Mouse (Mus musculus): ENCODE measurements around the gene Rpgrip1l. TPM values are rescaled to one million over a fixed set of nuclear protein-coding genes. Genes with fewer than 3 reads are reported as not detected.

Gene Rpgrip1l
- total and polyA plus RNA-seq, 3 experiments: 2.1 to 5.0 (median 3.8) TPM

GRCm38 (mm10) chr8:91318938-91319729, 6.1 kb upstream of the Rpgrip1l start:
- H3K36me3 ChIP-seq (replicated peaks in 1 of 2; ENCODE audit: control insufficient read depth in 1 of 2, insufficient read depth in 1 of 2, low read length in 1 of 2): peaks cover 0 to 64% of the 10 kb centered on the region in 2 experiments
- peaks cover 0 to 26% of the 10 kb centered on the region in 2 experiments; a peak in 2 of 4 replicates for H3K4me1 ChIP-seq (ENCODE audit: control insufficient read depth in 1 of 2, insufficient read depth in 2 of 2)
- H3K4me3 ChIP-seq (replicated peaks in 1 of 3; ENCODE audit: low read depth in 2 of 3, low read length in 2 of 3, poor library complexity in 1 of 3): no peak overlapping the region
- H3K9ac ChIP-seq (ENCODE audit: insufficient read depth, low read depth): no peak overlapping the region
- H3K27ac ChIP-seq (ENCODE audit: insufficient read depth, low read depth): no peak overlapping the region
- H3K4me2 ChIP-seq (ENCODE audit: insufficient read depth, low read depth, poor library complexity, severe bottlenecking): no peak overlapping the region
- in situ Hi-C loops (cut with MboI; ENCODE audit: low pct_ligation_motif_present, low pct_unique_long_range_greater_than_20kb, low sequenced_read_pairs) (no loop called here), dilution Hi-C loops (cut with MboI; ENCODE audit: extremely low pct_ligation_motif_present, extremely low pct_unique_long_range_greater_than_20kb, low sequenced_read_pairs) (no loop called here)
- H3K27me3 ChIP-seq (replicated peaks): no peaks in the 10 kb centered on the region
- DNase-seq (ENCODE audit: extremely low read depth): no peak
- no peak for TF ChIP-seq TBP (conservative IDR thresholded peaks at IDR 0.05; ENCODE audit: low read depth, low read length)
- TF ChIP-seq CTCF (conservative IDR thresholded peaks at IDR 0.05 in 1 of 2, IDR thresholded peaks at IDR 0.05 in 1 of 2; ENCODE audit: low read depth in 2 of 2, low read length in 2 of 2): no peak
- no peak for TF ChIP-seq MXI1 (IDR thresholded peaks at IDR 0.05; ENCODE audit: low read depth, low read length)
- no peak for TF ChIP-seq ETS1 (conservative IDR thresholded peaks at IDR 0.05; ENCODE audit: low read depth, low read length)
- TF ChIP-seq RAD21 (IDR thresholded peaks at IDR 0.05; ENCODE audit: low read depth, low read length): no peak
- TF ChIP-seq ZNF384 (IDR thresholded peaks at IDR 0.05; ENCODE audit: low read depth, low read length): no peak
- no peak for TF ChIP-seq IRF4 (IDR thresholded peaks at IDR 0.05; ENCODE audit: low read depth, low read length)
- no peak for TF ChIP-seq UBTF (IDR thresholded peaks at IDR 0.05; ENCODE audit: low read depth, low read length)
- TF ChIP-seq USF2 (conservative IDR thresholded peaks at IDR 0.05; ENCODE audit: low read depth, low read length): no peak
- TF ChIP-seq POLR2AphosphoS2 (IDR thresholded peaks at IDR 0.05; ENCODE audit: low read depth, low read length): no peak
- no peak for TF ChIP-seq ZC3H11A (IDR thresholded peaks at IDR 0.05; ENCODE audit: low read depth, low read length)
- no peak for TF ChIP-seq RCOR1 (conservative IDR thresholded peaks at IDR 0.05; ENCODE audit: low read depth, low read length)
- TF ChIP-seq MYC (IDR thresholded peaks at IDR 0.05; ENCODE audit: low read depth, low read length): no peak
- no peak for TF ChIP-seq MAFK (IDR thresholded peaks at IDR 0.05; ENCODE audit: insufficient replicate concordance, low read length)
- no peak for TF ChIP-seq ELF1 (IDR thresholded peaks at IDR 0.05; ENCODE audit: low read depth, low read length)
- no peak for TF ChIP-seq POLR2A (IDR thresholded peaks at IDR 0.05; ENCODE audit: low read depth, low read length)
- peaks cover 26% of the 10 kb centered on the region for H3K79me2 ChIP-seq (replicated peaks; ENCODE audit: control insufficient read depth, extremely low read depth, insufficient read depth, poor library complexity, severe bottlenecking)
- no peaks in the 10 kb centered on the region for H3K9me3 ChIP-seq (replicated peaks; ENCODE audit: low read length)

DNA sequence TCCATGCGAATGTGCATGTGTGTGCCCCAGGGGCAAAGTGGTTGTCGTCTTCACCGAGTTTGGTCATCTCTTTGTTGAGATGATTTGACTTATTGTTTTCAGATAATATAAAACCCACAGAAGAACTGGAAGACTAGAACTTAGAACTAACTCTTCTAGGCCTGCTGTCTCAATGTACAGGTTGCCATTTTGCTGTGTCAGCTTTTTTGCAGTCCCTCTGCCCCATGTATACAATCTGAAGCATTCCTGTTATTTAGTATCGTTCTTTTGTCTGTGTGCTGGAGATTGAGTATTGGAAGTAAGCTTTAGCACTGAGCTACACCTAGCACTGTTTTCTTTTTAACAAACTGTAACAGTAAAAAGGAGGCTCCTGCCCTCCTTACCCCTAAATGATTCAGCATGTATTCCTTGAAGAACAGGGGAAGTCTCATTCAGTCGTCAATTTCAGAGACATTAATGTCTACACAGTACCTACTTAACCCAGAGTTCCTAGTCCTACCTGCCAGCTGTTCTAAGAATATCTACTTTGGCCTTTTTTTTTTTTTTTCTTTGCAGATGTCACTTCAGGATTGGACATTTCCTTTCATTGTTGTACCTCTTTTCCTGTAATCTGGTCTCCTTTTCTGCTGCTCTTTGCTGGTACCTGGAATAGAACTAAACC, 4.6 kb upstream of the Rpgrip1l start:
- Histone ChIP-seq H3K4me2 (ENCODE audit: insufficient read depth, low read depth, poor library complexity, severe bottlenecking) (no peak overlapping the region), H3K79me2 (replicated peaks; ENCODE audit: control insufficient read depth, extremely low read depth, insufficient read depth, poor library complexity, severe bottlenecking) (peaks cover 27% of the 10 kb centered on the region), H3K9ac (ENCODE audit: insufficient read depth, low read depth) (no peak overlapping the region), H3K4me3 (replicated peaks in 1 of 3; ENCODE audit: low read depth in 2 of 3, low read length in 2 of 3, poor library complexity in 1 of 3) (no peak overlapping the region), H3K27me3 (replicated peaks) (no peaks in the 10 kb centered on the region), H3K9me3 (replicated peaks; ENCODE audit: low read length) (no peaks in the 10 kb centered on the region), H3K36me3 (replicated peaks in 1 of 2; ENCODE audit: control insufficient read depth in 1 of 2, insufficient read depth in 1 of 2, low read length in 1 of 2) (peaks cover 0 to 53% of the 10 kb centered on the region in 2 experiments), H3K4me1 (ENCODE audit: control insufficient read depth in 1 of 2, insufficient read depth in 2 of 2) (peaks cover 0 to 27% of the 10 kb centered on the region in 2 experiments; a peak in 2 of 4 replicates), H3K27ac (ENCODE audit: insufficient read depth, low read depth) (no peak overlapping the region)
- in situ Hi-C loops (cut with MboI; ENCODE audit: low pct_ligation_motif_present, low pct_unique_long_range_greater_than_20kb, low sequenced_read_pairs): no loop called here
- dilution Hi-C loops (cut with MboI; ENCODE audit: extremely low pct_ligation_motif_present, extremely low pct_unique_long_range_greater_than_20kb, low sequenced_read_pairs): no loop called here
- TF ChIP-seq EP300 (IDR thresholded peaks at IDR 0.05; ENCODE audit: low read length): no peak
- TF ChIP-seq RCOR1 (conservative IDR thresholded peaks at IDR 0.05; ENCODE audit: low read depth, low read length): no peak
- no peak for TF ChIP-seq PAX5 (IDR thresholded peaks at IDR 0.05; ENCODE audit: low read length)
- TF ChIP-seq UBTF (IDR thresholded peaks at IDR 0.05; ENCODE audit: low read depth, low read length): no peak
- TF ChIP-seq MAFK (IDR thresholded peaks at IDR 0.05; ENCODE audit: insufficient replicate concordance, low read length): peak; percentile 94
- no peak for TF ChIP-seq CHD1 (IDR thresholded peaks at IDR 0.05; ENCODE audit: low read depth, low read length)
- TF ChIP-seq NELFE (IDR thresholded peaks at IDR 0.05; ENCODE audit: low read depth, low read length): no peak
- no peak for TF ChIP-seq JUND (conservative IDR thresholded peaks at IDR 0.05; ENCODE audit: low read depth, low read length)
- no peak for DNase-seq (ENCODE audit: extremely low read depth)

Data from CH12.LX (cell line).